Mouse (Mus musculus): ENCODE measurements around the gene Zmym4. TPM values are rescaled to one million over a fixed set of nuclear protein-coding genes. Genes with fewer than 3 reads are reported as not detected.
"Not testable (repeated sequence)": the region's sequence is repeated elsewhere in the genome, so short reads cannot be mapped to it uniquely, and the experiment has no call there.

The Zmym4 gene
- polyA plus RNA-seq, 1 experiment, result 17.1 TPM

GRCm38 (mm10) chr4:126992356-126992755 lies 24.4 kb upstream of the Zmym4 start:
- no peak overlapping the region for H3K27ac ChIP-seq (ENCODE audit: control insufficient read depth, insufficient read depth, low read depth, low read length)
- no peaks in the 10 kb centered on the region for H3K27me3 ChIP-seq (ENCODE audit: control insufficient read depth, insufficient read depth, low read length)
- H3K4me3 ChIP-seq (ENCODE audit: control insufficient read depth, low read depth, low read length), result no peak overlapping the region

GRCm38 (mm10) chr4:126990553-126990952 lies 22.6 kb upstream of the Zmym4 start:
- H3K4me3 ChIP-seq (ENCODE audit: control insufficient read depth, low read depth, low read length), result no peak overlapping the region; the same call in 1 of the 2 replicates
- H3K4me1 ChIP-seq (ENCODE audit: control insufficient read depth, insufficient read depth, low read length), result no peaks in the 10 kb centered on the region
- H3K27ac ChIP-seq (ENCODE audit: control insufficient read depth, insufficient read depth, low read depth, low read length), result no peak overlapping the region
- TF ChIP-seq CTCF (IDR thresholded peaks at IDR 0.05; ENCODE audit: control insufficient read depth, insufficient read depth, insufficient replicate concordance, low read depth, low read length), result no peak
- no peak for TF ChIP-seq POLR2A (IDR thresholded peaks at IDR 0.05; ENCODE audit: control insufficient read depth, low read depth, low read length)
- H3K36me3 ChIP-seq (ENCODE audit: control insufficient read depth, insufficient read depth, low read length), result no peaks in the 10 kb centered on the region
- no peaks in the 10 kb centered on the region for H3K27me3 ChIP-seq (ENCODE audit: control insufficient read depth, insufficient read depth, low read length)

More at GRCm38 (mm10) chr4:126992356-126992755, 24.4 kb upstream of the Zmym4 start:
- no peaks in the 10 kb centered on the region for H3K36me3 ChIP-seq (ENCODE audit: control insufficient read depth, insufficient read depth, low read length)
- TF ChIP-seq POLR2A (IDR thresholded peaks at IDR 0.05; ENCODE audit: control insufficient read depth, low read depth, low read length) (no peak), CTCF (IDR thresholded peaks at IDR 0.05; ENCODE audit: control insufficient read depth, insufficient read depth, insufficient replicate concordance, low read depth, low read length) (peak; percentile 16; the same call in 1 of the 2 replicates)
- no peaks in the 10 kb centered on the region for H3K4me1 ChIP-seq (ENCODE audit: control insufficient read depth, insufficient read depth, low read length)

DNA sequence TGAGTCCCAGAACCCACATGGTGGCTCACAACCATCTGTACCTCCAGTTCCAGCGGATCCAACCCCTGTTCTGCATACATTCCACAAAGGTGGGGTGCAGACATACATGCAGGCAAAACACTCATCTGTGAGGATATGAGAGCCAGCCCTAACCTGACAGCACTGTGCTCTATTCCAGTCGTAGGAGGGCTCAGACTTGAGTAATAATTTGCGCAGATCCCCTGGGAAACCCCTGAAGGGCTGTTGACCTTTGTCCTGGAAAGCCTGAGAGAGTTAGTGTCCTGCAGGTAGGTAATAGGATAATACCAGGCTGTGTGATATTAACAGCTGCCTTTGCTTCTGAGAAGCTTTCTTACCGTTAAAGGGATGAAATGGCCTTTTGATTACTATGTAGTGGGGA lies 20.6 kb upstream of the Zmym4 start:
- H3K4me3 ChIP-seq (ENCODE audit: control insufficient read depth, low read depth, low read length), result no peak overlapping the region
- no peaks in the 10 kb centered on the region for H3K4me1 ChIP-seq (ENCODE audit: control insufficient read depth, insufficient read depth, low read length)
- H3K36me3 ChIP-seq (ENCODE audit: control insufficient read depth, insufficient read depth, low read length), result no peaks in the 10 kb centered on the region
- no peak for TF ChIP-seq CTCF (IDR thresholded peaks at IDR 0.05; ENCODE audit: control insufficient read depth, insufficient read depth, insufficient replicate concordance, low read depth, low read length)
- no peak for TF ChIP-seq POLR2A (IDR thresholded peaks at IDR 0.05; ENCODE audit: control insufficient read depth, low read depth, low read length)
- no peaks in the 10 kb centered on the region for H3K27me3 ChIP-seq (ENCODE audit: control insufficient read depth, insufficient read depth, low read length)
- no peak overlapping the region for H3K27ac ChIP-seq (ENCODE audit: control insufficient read depth, insufficient read depth, low read depth, low read length)

- TF ChIP-seq CTCF (IDR thresholded peaks at IDR 0.05; ENCODE audit: control insufficient read depth, insufficient read depth, insufficient replicate concordance, low read depth, low read length) (no peak), POLR2A (IDR thresholded peaks at IDR 0.05; ENCODE audit: control insufficient read depth, low read depth, low read length) (no peak)
- Histone ChIP-seq H3K4me3 (ENCODE audit: control insufficient read depth, low read depth, low read length) (no peak overlapping the region), H3K27me3 (ENCODE audit: control insufficient read depth, insufficient read depth, low read length) (no peaks in the 10 kb centered on the region), H3K36me3 (ENCODE audit: control insufficient read depth, insufficient read depth, low read length) (no peaks in the 10 kb centered on the region), H3K4me1 (ENCODE audit: control insufficient read depth, insufficient read depth, low read length) (no peaks in the 10 kb centered on the region), H3K27ac (ENCODE audit: control insufficient read depth, insufficient read depth, low read depth, low read length) (no peak overlapping the region)
Measured at GRCm38 (mm10) chr4:126986768-126987167, 18.8 kb upstream of the Zmym4 start.

DNA sequence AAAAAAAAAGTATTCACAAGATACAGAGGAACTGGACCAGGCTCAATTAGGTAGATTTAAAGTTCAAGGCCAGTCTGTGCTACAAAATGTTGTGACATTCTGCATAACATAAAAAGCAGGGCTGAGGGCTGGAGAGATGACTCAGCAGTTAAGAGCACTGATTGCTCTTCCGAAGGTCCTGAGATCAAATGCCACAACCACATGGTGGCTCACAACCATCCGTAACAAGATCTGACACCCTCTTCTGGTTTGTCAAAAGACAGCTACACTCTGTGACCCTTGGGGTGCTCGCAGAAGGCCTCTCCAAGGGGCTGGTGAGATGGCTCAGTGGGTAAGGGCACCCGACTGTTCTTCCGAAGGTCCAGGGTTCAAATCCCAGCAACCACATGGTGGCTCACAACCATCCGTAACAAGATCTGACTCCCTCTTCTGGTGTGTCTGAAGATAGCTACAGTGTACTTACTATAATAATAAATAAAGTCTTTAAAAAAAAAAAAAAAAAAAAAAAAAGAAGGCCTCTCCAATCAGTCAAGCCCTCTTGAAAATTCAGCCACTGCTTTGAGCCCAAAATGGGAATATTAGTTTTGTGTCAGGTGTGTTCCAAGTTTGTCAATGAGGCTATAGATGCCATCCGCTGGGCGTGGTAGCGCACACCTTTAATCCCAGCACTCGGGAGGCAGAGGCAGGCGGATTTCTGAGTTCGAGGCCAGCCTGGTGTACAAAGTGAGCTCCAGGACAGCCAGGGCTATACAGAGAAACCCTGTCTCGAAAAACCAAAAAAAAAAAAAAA lies 16.0 kb upstream of the Zmym4 start:
- not testable (repeated sequence) for H3K4me3 ChIP-seq (ENCODE audit: control insufficient read depth, low read depth, low read length); H3K4me1 ChIP-seq (ENCODE audit: control insufficient read depth, insufficient read depth, low read length); H3K27ac ChIP-seq (ENCODE audit: control insufficient read depth, insufficient read depth, low read depth, low read length); H3K36me3 ChIP-seq (ENCODE audit: control insufficient read depth, insufficient read depth, low read length); H3K27me3 ChIP-seq (ENCODE audit: control insufficient read depth, insufficient read depth, low read length)

DNA sequence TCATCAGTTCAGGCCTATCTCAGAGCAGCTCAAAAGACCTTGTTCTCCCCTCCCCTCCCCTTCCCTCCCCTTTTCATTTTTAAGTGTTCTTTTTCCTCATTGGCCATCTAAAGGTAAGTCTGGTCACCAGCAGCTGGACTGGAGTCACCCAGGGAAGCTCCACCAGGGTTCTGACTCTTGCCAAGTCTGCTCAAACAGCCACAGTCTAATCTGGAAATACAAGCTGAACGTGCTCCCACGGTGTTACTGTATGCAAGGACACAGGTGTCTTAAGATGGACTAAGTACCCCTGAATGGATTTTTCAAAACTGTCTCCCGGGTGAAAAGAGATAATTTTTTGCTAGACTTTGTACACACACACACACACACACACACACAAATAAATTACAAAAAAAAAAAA lies 15.4 kb upstream of the Zmym4 start:
- Histone ChIP-seq H3K27ac (ENCODE audit: control insufficient read depth, insufficient read depth, low read depth, low read length) (no peak overlapping the region), H3K4me3 (ENCODE audit: control insufficient read depth, low read depth, low read length) (no peak overlapping the region), H3K36me3 (ENCODE audit: control insufficient read depth, insufficient read depth, low read length) (no peaks in the 10 kb centered on the region), H3K27me3 (ENCODE audit: control insufficient read depth, insufficient read depth, low read length) (no peaks in the 10 kb centered on the region), H3K4me1 (ENCODE audit: control insufficient read depth, insufficient read depth, low read length) (no peaks in the 10 kb centered on the region)
- TF ChIP-seq CTCF (IDR thresholded peaks at IDR 0.05; ENCODE audit: control insufficient read depth, insufficient read depth, insufficient replicate concordance, low read depth, low read length) (no peak), POLR2A (IDR thresholded peaks at IDR 0.05; ENCODE audit: control insufficient read depth, low read depth, low read length) (no peak)

DNA sequence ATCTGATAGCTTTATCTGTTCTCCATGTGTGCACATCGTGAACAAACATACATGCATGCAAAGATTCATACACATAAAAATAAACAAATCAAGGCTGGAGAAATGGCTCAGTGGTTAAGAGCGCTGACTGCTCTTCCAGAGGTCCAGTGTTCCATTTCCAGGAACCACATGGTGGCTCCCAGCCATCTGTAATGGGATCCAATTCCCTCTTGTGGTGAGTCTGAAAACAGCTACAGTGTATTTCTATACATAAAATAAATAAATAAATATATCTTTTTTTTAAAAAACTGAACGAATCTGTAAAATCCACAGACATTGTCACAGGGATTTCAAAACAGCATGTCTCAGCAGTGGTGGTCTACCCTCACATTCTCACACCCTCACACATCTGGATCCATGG lies 10.8 kb upstream of the Zmym4 start:
- Histone ChIP-seq H3K27ac (ENCODE audit: control insufficient read depth, insufficient read depth, low read depth, low read length) (no peak overlapping the region), H3K27me3 (ENCODE audit: control insufficient read depth, insufficient read depth, low read length) (no peaks in the 10 kb centered on the region), H3K36me3 (ENCODE audit: control insufficient read depth, insufficient read depth, low read length) (no peaks in the 10 kb centered on the region), H3K4me1 (ENCODE audit: control insufficient read depth, insufficient read depth, low read length) (no peaks in the 10 kb centered on the region), H3K4me3 (ENCODE audit: control insufficient read depth, low read depth, low read length) (no peak overlapping the region)
- TF ChIP-seq CTCF (IDR thresholded peaks at IDR 0.05; ENCODE audit: control insufficient read depth, insufficient read depth, insufficient replicate concordance, low read depth, low read length) (no peak), POLR2A (IDR thresholded peaks at IDR 0.05; ENCODE audit: control insufficient read depth, low read depth, low read length) (no peak)

All from testis, adult 2 months (tissue).